Mouse (Mus musculus): ENCODE measurements around the gene Shld1.

Gene Shld1

GRCm38 (mm10) chr2:132757911-132758310, 71.2 kb downstream of the Shld1 start:
- in situ Hi-C loops (cut with MboI; ENCODE audit: unreplicated experiment in 2 of 2) = loop anchor here in 1 of 2 experiments (25.0 kb wide), 1 partner anchor 1729 kb away; no protein-coding TSS in a partner anchor

DNA sequence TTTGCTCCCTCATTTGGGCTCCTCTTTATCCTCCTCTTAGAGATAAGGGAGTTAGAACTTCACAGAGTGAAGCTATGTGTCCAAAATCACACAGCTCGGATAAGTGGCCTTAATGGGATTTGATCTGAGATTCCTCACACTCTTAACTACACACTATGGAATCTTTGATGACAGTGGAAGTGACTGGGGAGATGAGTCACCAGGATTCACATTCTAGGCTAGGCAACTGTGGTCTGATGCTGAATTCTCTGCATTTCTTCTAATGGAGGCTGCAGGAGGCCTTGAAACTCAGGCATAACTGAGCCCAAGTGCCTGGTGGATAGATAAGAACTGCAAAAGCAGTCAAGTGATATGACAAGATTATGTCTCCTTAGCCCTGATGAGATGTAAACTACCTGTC, 84.1 kb downstream of the Shld1 start:
- in situ Hi-C loops (cut with MboI; ENCODE audit: unreplicated experiment in 2 of 2) = loop anchor here in 1 of 2 experiments (25.0 kb wide), 1 partner anchor 1716 kb away; no protein-coding TSS in a partner anchor

- in situ Hi-C loops (cut with MboI; ENCODE audit: unreplicated experiment in 2 of 2) = no loop called here
Measured at GRCm38 (mm10) chr2:132780978-132781377, 94.2 kb downstream of the Shld1 start, which contains the start of gene Chgb. Chgb (plus strand) TSS chr2:132781278.

DNA sequence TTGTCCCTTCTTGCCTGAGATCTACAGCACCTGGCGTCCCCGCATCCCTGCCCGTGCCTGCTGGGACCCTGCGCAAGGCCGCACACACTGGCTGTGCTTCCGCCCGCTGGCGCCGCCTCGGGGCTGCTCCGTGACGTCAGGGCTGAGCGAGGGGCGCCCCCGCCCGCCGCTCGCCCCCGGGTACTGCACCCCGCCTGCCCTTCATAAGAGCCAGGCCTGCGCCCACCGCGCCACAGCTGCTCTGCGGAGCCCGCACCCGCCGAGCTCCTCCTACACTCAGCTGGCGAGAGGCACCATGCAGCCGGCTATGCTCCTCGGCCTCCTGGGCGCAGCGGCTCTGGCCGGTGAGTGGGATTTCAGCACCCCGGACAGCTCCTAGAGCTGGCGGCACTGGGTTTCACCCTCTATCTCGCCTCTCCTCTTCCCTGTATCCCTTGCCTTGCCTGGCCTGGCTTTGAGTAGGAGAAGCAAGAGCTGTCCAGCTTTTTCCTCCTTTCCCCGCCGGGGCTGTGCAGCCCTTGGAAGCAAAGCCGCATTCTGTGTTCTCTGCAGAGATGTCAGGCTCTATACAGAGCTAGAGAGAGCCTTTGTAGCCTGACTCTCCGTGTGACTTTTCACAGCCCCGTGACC, 94.8 kb downstream of the Shld1 start:
- in situ Hi-C loops (cut with MboI; ENCODE audit: unreplicated experiment in 2 of 2) = no loop called here

GRCm38 (mm10) chr2:132784039-132784438, 97.3 kb downstream of the Shld1 start:
- in situ Hi-C loops (cut with MboI; ENCODE audit: unreplicated experiment in 2 of 2) = no loop called here

DNA sequence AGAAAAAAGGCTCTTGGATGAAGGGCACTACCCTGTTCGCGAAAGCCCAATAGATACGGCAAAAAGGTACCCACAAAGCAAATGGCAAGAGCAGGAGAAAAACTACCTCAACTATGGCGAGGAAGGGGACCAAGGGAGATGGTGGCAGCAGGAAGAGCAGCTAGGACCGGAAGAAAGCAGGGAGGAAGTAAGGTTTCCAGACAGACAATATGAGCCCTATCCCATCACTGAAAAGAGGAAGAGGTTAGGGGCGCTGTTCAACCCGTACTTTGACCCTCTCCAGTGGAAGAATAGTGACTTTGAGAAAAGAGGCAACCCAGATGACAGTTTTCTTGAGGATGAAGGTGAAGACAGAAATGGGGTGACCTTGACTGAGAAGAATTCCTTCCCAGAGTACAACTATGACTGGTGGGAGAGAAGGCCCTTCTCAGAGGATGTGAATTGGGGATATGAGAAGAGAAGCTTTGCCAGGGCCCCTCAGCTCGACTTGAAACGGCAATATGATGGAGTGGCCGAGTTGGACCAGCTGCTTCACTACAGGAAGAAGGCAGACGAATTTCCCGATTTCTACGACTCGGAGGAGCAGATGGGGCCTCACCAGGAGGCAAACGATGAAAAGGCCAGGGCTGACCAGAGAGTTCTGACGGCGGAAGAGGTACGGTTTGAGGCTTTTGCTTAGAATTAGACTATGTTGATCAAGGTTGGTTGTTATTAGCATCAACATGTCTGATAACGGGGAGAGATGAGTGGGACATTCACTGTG, 106.9 kb downstream of the Shld1 start:
- in situ Hi-C loops (cut with MboI; ENCODE audit: unreplicated experiment in 2 of 2) = no loop called here

DNA sequence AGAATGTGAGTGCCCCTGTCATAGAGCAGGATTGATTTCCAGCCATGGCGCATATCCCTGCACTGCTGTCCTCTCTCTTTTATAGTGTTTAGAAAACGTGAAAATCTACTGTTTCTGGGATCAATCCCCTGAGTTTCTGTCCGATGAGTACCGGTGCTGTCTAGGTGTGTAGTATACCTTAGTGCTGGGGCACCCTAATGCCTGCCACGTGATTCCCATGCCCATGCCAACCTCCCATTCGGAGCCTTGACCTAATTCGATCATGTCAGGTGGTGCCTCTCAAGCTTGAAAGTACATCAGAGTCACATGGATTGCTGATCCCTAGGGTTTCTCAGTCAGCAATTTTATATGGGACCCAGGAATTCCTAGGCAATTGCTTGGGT, 107.5 kb downstream of the Shld1 start:
- in situ Hi-C loops (cut with MboI; ENCODE audit: unreplicated experiment in 2 of 2) = no loop called here
